Mouse (Mus musculus) gonadal fat pad, adult 2 months (tissue): ENCODE data around the gene Uba1. TPM values are rescaled to one million over a fixed set of nuclear protein-coding genes. Genes with fewer than 3 reads are reported as not detected.
"Not testable (repeated sequence)": the region's sequence is repeated elsewhere in the genome, so short reads cannot be mapped to it uniquely, and the experiment has no call there.

Experiments
- DNase-seq: peaks from one replicate; pipeline ENCODE4 v3.0.0-alpha.2; 2012; ENCODE audit warnings: low read depth
- polyA plus RNA-seq: library from polyadenylated mRNA; depleted of rRNA; stranded (reverse); fragments of >200 nt; gene quantifications from 2 replicates; pipeline ENCODE4 v1.2.3, GENCODE M21; 2012; rRNA removed

The Uba1 gene
- polyA plus RNA-seq, 1 experiment, result 258 TPM

GRCm38 (mm10) chrX:20728681-20729080 is 70.6 kb downstream of the Uba1 start:
- no peak for DNase-seq

DNA sequence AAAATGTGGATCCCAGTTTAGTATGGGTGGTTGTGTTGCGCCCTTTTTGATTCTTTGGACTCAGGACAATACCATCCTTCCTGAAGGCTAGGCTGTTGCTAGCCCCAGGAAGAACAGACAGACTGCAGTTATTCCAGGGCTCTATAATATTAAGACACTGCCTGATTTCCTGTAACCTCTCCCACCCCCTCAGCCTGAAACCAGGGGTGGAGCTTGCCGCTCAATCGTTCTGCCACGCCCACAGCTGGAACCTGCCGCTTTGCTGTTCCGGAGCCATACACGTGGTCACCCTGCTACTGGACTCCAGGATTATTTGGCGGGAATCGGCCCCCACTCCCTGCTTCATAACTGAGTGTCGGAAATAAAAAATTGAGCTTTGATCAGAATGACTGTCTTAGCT is 71.9 kb downstream of the Uba1 start:
- not testable (repeated sequence) for DNase-seq

Other genes with a start within 250 kb of the Uba1 start
- 4.0 TPM in 2 replicates for gene Jade3, start 232.6 kb upstream of the Uba1 start, polyA plus RNA-seq
- 6.1 and 6.3 TPM in 2 replicates for gene Rgn, start 108.5 kb upstream of the Uba1 start, polyA plus RNA-seq
- gene Rbm10, start 40.8 kb upstream of the Uba1 start, polyA plus RNA-seq, result 63.4 and 66.5 TPM in 2 replicates
- 174 and 195 TPM in 2 replicates for gene Ndufb11, start 40.7 kb upstream of the Uba1 start, polyA plus RNA-seq
- 202 and 217 TPM in 2 replicates for gene Cdk16, start 29.6 kb downstream of the Uba1 start, polyA plus RNA-seq
- 18.4 and 23.6 TPM in 2 replicates for gene Usp11, start 45.6 kb downstream of the Uba1 start, polyA plus RNA-seq
- gene Araf, start 139.5 kb downstream of the Uba1 start, polyA plus RNA-seq, result 259 and 330 TPM in 2 replicates
- 14.7 and 21.9 TPM in 2 replicates for gene Timp1, start 211.8 kb downstream of the Uba1 start, polyA plus RNA-seq